Mouse (Mus musculus): ENCODE results near the gene Zfp740.
"Not testable (repeated sequence)": the region's sequence is repeated elsewhere in the genome, so short reads cannot be mapped to it uniquely, and the experiment has no call there.

Gene Zfp740

GRCm38 (mm10) chr15:102192820-102193386 lies 10.1 kb upstream of the Zfp740 start:
- no peak for DNase-seq

- DNase-seq = no peak
Measured at GRCm38 (mm10) chr15:102193652-102194051, 9.4 kb upstream of the Zfp740 start.

- DNase-seq = no peak
Measured at GRCm38 (mm10) chr15:102194439-102194838, 8.6 kb upstream of the Zfp740 start.

GRCm38 (mm10) chr15:102195373-102195772 lies 7.7 kb upstream of the Zfp740 start:
- DNase-seq = no peak

GRCm38 (mm10) chr15:102198841-102199240 lies 4.2 kb upstream of the Zfp740 start:
- DNase-seq = peak; percentile 26

GRCm38 (mm10) chr15:102203835-102204381 lies 859 bp downstream of the Zfp740 start:
- peak; percentile 78 for DNase-seq

GRCm38 (mm10) chr15:102204674-102205505 lies 1.8 kb downstream of the Zfp740 start, which contains the start of gene Csad:
TSS of gene Csad (minus strand) at chr15:102204724.
- no peak for DNase-seq

GRCm38 (mm10) chr15:102205779-102206178 lies 2.7 kb downstream of the Zfp740 start:
- no peak for DNase-seq

GRCm38 (mm10) chr15:102207351-102207750 lies 4.3 kb downstream of the Zfp740 start:
- peak; percentile 57 for DNase-seq

- DNase-seq = no peak
Measured at GRCm38 (mm10) chr15:102208092-102208561, 5.1 kb downstream of the Zfp740 start.

GRCm38 (mm10) chr15:102209114-102209513 lies 6.1 kb downstream of the Zfp740 start:
- DNase-seq = no peak

- no peak for DNase-seq
Measured at GRCm38 (mm10) chr15:102210816-102211215, 7.8 kb downstream of the Zfp740 start.

- no peak for DNase-seq
Measured at GRCm38 (mm10) chr15:102211895-102212294, 8.8 kb downstream of the Zfp740 start.

- DNase-seq = no peak
Measured at GRCm38 (mm10) chr15:102214132-102214531, 11.1 kb downstream of the Zfp740 start.

- DNase-seq = no peak
Measured at GRCm38 (mm10) chr15:102215624-102216023, 12.6 kb downstream of the Zfp740 start.

GRCm38 (mm10) chr15:102216459-102217228 lies 13.6 kb downstream of the Zfp740 start:
- DNase-seq = no peak

GRCm38 (mm10) chr15:102217325-102217724 lies 14.3 kb downstream of the Zfp740 start:
- DNase-seq = no peak

- no peak for DNase-seq
Measured at GRCm38 (mm10) chr15:102222386-102222785, 19.3 kb downstream of the Zfp740 start.

- peak; percentile 61 for DNase-seq
Measured at GRCm38 (mm10) chr15:102224186-102224991, 21.3 kb downstream of the Zfp740 start.

GRCm38 (mm10) chr15:102224992-102225617 lies 22.1 kb downstream of the Zfp740 start:
- DNase-seq = no peak

- DNase-seq = not testable (repeated sequence)
Measured at GRCm38 (mm10) chr15:102225619-102226018, 22.6 kb downstream of the Zfp740 start.
